Mouse (Mus musculus) MN1 (cell line): ENCODE data around the gene Ftsj1.

Source experiments
- DNase-seq: peaks from one replicate; pipeline ENCODE4 v3.0.0-alpha.2; 2016; ENCODE audit warnings: low spot score

The Ftsj1 gene

DNA sequence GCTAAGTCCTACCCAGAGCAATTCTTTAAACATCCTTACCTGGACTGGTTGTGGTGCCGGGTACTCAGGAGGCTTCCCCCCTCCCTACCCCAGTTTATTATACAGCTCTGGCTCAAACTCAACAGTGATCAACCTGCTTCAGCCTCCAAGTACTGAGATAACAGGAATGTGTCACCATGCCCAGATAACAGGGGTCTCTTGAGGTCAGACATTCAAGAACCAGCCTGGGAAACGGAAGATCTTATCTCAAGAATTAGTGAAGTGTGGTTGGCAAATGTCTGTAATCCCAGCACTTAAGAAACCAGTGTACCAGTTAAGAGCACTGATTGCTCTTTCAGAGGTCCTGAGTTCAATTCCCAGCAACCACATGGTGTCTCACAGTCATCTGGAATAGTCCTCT, 34.1 kb downstream of the Ftsj1 start:
- no peak for DNase-seq

DNA sequence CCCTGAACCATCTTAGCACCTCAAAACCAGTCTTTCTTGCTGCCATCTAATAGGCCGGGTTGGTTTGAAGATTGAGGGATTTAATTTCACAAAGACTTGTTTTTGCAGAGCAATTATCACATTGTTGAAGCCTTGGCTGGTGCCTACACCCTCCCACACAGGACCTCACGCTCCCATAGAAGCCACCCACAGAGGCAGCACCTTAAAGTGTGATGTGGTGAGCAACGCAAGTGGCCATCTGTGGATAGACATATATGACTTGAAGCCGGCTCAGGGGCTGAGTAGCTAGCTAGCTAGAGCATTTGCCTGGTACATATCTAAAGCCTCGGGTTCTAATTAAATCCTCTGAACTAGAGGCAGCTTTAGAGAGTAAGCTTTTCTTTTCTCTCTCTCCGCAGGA, 34.8 kb downstream of the Ftsj1 start:
- no peak for DNase-seq

DNA sequence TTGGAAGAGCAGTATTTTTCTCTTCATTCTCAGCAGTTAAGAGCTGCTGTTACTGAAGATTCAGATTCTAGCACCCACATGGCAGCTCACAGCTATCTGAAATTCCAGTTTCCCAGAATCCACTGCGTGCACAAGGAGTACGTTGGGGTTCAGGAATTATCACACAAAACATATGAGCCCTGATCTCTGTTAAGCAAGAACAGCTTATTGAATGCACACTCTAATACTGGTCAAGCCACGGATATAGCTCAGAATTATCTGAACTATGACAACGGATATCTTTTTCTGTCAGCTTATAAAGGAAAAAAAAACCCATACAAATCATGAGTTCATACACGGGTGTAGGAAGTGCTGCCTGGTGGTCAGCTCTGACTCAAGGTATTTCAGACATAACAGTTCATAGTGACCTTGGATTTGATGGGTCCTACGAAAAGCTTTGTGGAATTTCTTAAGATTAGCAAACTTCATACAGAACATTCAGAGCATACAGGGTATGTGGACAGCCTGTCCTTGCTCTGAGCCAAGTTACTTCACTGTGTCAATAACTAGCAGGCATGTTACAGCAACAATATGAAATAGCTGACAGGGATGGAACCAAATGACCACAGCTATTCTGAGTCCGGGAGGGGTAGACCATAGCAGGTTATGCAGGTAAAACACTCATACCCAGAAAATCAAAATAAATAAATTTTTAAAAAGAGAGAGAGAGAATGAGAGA, 40.6 kb downstream of the Ftsj1 start:
- no peak for DNase-seq

DNA sequence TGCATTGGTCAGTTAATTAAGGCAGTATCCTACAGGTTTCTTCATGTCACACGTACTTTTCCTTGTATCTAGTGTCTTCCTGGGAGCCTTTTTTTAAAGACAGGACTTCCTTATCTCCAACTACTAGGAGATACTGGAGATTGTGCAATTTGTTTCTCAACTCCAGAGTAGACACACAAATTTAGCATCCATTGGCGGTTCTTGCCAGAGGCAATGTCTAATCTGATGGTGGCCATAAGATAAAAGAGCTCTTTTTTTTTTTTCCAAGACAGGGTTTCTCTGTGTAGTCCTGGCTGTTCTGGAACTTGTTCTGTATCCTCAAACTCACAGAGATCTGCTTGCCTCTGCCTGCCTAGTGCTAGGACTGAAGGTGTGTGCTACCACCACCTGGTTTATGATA, 42.5 kb downstream of the Ftsj1 start:
- no peak for DNase-seq

DNA sequence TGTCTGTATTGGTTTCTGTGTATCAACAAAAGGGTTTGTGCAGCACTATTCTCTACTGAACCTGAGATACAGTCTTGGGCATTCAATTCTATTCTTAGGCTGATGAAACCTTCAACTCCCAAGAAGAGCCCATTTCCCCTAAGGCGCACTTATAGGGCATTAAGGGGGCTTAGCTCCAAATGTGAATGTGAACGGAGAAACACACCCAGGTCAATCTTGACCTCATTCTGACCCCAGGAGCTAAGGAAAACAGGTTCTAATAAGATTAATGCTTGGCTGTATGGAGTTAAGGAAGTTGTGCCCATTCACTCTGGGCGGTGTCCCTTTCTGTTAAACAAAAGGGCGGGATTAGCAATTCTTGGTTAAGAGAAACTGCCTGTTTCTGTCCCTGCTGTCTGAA, 45.0 kb downstream of the Ftsj1 start:
- DNase-seq, result no peak

DNA sequence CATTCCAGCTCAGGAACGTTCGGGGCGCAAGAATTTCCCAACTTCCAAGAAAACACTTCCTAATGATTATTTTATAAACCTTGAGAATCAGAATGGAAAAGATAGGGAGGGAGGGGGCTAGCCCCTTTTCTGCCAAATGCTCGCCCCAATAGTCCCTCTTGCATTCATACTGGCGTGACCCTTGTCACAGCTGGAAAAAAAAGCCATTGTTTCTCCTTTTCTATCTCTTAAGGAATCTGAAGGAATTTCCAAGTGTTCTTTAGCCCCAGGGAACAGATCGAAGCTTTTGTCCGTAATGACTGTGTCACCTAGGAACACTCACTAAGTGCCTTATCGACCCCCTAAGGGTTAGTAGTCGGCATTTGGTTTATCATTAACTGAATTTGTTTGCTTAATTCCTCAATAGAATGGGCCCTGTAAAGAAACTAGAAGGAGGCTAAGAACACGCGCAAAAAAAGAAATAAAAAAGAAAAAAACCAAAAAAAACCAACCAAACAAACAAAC, 45.5 kb downstream of the Ftsj1 start:
- no peak for DNase-seq

DNA sequence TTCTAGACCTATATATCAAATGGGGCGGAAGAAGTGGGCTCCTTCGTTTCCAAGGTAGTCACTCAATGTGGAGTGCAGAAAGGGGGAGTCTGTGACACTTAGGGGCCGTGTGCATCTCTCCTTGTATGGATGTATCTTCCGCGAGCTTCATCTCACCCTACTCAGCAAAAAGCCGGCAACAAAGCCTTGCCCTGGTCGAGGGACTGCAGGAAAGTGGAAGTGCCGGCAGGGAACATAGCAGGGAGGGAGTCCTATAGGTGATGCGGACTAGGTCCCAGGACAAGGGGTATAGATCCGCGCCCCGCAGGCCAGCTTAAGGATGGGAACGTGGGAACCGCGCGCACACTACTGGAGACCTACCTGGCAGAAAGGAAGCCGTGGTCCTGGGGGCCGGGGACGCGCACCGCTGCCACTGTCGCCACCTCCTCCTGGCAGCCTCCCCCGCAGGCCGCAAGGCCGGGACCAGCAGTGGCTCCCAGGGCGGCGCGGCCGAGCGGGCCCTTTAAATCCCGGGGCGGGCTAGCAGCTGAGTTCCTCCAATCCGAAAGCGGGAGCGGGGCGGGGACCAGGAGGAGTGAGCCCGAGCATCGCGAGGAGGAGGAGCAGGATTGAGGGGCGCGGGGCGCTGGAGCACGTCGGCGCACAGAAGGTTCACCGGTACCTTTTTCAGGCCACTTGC, 46.1 kb downstream of the Ftsj1 start, which contains the start of gene Porcn:
Gene Porcn, minus strand, starts transcription at position 511 of the 679 bp plus-strand sequence.
- DNase-seq, result peak; percentile 52

DNA sequence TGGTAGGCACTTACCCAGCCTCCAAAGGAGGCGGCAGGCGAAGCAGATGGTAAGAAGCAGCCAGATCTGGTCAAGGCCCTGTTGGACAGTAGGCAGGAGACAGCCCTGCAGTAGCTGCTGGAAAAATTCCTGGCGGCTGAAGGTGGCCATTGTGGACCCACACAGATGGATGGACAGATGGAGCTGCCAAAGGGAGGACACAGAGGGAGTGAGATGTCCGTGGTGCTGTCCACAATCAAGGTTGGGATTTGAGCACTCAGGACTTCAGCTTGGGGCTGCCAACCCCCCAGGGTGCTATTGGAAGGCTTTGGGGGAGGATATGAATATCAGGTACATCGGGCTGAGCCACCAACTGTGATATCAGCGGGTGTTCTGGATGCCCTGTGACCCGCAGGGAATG, 46.7 kb downstream of the Ftsj1 start:
- no peak for DNase-seq

DNA sequence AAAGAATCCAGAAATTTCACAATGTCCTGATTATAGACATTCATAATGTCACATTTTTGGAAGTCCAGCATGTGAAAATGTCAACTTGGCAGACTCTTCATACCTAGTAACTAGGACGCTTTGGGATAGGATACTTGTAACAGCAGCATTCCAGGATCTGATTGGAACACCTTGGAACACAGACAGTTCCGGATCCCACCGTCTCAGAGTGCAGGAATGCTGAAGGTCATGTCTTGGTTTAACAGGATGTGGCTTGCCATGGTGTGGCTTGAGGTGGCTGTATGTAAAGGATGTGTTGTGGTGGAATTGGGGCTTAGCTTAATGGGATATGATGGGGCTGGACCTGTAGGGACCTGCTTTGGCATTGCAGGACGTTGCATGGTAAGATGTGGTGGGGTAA, 47.1 kb downstream of the Ftsj1 start:
- no peak for DNase-seq

DNA sequence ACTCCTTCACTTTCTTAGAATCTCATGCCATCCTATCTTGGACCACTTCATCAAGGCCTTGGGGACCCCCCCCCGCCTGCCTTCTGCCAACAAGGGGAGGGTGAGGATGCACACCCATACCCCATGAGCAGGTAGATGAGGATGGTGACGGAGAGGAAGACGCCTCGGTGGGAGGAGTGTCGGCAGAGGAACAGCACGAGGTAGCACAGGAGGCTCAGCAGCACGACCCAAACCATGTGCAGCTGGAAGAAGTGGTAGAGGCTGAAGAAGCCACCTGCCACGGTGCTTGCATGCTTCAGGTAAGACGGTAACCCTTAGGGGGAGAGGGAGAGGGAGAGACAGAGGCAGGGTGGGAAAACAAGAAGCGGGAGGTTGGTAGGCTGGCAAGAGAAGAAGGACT, 48.1 kb downstream of the Ftsj1 start:
- no peak for DNase-seq

DNA sequence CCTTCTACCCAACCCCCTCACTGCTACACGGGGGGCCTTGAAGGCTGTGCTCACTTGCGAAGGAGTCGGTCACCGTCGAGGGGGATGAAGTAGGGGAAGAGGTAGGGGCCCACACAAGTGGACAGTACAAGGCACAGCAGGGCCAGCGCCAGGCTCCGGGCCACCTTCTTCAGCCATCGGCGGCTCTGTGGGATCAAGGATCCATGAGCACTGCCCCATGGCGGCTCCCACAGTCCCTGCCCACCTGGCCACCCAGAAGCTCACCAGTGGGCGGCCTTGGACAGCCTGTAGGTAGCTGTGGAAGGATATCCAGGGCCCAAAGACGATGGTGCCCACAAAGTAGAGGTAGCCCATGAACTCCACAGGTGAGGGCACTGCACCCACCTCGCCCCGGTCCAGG, 49.1 kb downstream of the Ftsj1 start:
- no peak for DNase-seq

DNA sequence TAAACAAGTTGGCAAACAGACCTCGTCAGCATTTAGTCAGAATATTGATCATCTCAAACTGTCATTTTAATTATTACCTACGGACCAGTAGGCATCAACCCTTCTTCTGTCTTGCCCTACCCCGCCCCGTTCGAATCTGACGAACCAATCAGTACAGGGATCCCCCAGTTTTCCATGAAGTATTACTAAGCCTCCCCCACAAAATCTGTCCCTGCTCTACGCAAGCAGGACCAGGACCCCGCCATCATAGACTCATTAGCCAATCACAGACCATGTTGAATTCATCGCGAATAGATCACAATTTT, 58.8 kb downstream of the Ftsj1 start, which contains the start of gene Ebp:
Gene Ebp, minus strand, starts transcription at position 94 of the 305 bp plus-strand sequence.
- no peak for DNase-seq

DNA sequence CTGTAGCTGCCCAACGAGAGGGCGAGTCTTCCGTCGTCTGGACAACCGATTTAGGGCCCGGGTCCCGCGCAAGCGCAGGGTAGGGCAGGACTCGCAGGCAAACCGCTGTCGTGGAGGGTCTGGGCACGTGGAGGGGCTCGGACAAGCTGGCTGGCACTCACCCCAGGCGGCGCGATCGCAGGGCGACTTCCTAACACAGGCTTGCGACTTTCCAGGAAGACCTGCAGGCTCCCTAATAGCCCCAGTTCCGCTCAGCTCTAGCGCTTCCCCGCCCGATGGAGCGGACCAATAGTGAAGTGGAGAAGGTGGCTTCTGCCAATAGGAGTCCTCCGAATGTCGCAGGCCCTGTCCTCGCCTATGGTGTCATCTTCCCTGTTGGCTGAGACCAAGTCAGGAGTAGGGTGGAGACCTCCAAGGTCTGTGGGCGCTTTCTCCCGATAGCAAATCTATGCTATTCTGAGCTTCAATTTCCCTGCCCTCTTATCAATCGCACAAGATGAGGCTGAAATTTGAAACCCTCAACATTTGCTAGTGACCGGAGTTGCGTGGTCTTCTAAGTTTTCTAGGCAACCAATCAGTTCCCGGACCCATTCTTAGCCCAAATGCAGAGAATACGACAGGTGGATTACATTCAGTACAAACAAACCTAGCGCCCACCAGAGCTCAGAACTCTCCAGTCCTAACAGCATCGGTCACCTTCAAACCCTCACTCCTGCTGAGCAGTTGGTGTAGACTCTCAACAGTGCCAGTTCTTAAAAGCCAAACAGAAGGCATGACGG, 59.4 kb downstream of the Ftsj1 start:
- DNase-seq, result peak; percentile 81

DNA sequence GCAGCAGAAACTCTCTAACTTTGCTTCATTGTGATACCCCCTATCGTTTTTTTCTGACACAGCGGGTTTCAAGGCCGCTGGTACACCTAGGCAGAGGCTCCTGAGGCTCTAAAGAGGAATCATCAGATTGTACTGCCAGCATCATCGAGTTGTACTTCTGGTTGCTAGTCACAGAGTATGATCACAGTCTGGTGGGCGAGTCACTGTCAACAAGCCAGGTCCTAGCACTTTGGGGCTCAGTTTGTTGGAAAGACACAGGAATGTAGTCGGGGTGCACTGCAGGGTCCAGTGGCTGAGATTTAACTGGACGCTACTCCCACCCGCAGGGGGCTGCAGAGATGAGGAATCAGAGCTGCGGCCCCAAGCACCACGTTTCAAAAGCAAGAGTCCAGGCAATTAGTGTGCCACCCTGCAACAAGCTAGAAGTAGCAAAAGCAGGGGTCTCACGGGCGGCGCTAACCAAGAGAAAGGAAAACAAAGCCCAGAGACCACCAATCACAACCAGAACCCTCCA, 60.0 kb downstream of the Ftsj1 start:
- no peak for DNase-seq
